Mouse (Mus musculus) adrenal gland, adult 8-10 months (tissue): ENCODE data around the gene Apob. TPM values are rescaled to one million over a fixed set of nuclear protein-coding genes. Genes with fewer than 3 reads are reported as not detected.

ENCODE experiments used
- DNase-seq: peaks from one replicate; pipeline ENCODE4 v3.0.0; 2022
- total RNA-seq, 4 experiments: library from RNA; stranded (reverse); gene quantifications; 2 replicates each; pipeline ENCODE4 v1.2.4; 2022

Gene Apob
- total RNA-seq, 4 experiments from 2014 or later = 0.03 to 1.4 (median 0.78) TPM

- no peak for DNase-seq
These were observed 60.8 kb downstream of the Apob start for GRCm38 (mm10) chr12:8038081-8038730.

GRCm38 (mm10) chr12:8042626-8043394 is 65.4 kb downstream of the Apob start:
- DNase-seq = no peak

- no peak for DNase-seq
These were observed 69.6 kb downstream of the Apob start for GRCm38 (mm10) chr12:8047046-8047445.

GRCm38 (mm10) chr12:8047789-8048309 is 70.4 kb downstream of the Apob start:
- no peak for DNase-seq

- no peak for DNase-seq
These were observed 78.7 kb downstream of the Apob start for GRCm38 (mm10) chr12:8056001-8056640.

GRCm38 (mm10) chr12:8059576-8059975 is 82.1 kb downstream of the Apob start:
- DNase-seq = peak; percentile 28

- DNase-seq = no peak
These were observed 86.1 kb downstream of the Apob start for GRCm38 (mm10) chr12:8063363-8064065.

Other genes with a start within 250 kb of the Apob start
- gene Ldah, start 230.5 kb downstream of the Apob start, total RNA-seq = 10 to 100 TPM; 42.4 to 54.9 (median 45.4) TPM